Mouse (Mus musculus) cortical plate, adult 2 months (tissue): ENCODE data around the gene B830017H08Rik.

Source experiments
- CTCF ChIP-seq: fragments of 200-500 bp; IDR thresholded peaks from 2 replicates; pipeline ENCODE4 v1.5.1; 2011; ENCODE audit warnings: mild to moderate bottlenecking, control low read depth, low read length; ENCODE audit not compliant: insufficient read depth; ENCODE audit errors: extremely low read depth
- POLR2A ChIP-seq: fragments of 200-500 bp; IDR thresholded peaks from 2 replicates; pipeline ENCODE4 v1.6.1; 2011; ENCODE audit warnings: mild to moderate bottlenecking, low read length, control low read depth; ENCODE audit not compliant: insufficient read depth; ENCODE audit errors: extremely low read depth

- TF ChIP-seq POLR2A (no peak), CTCF (no peak)
Measured at GRCm38 (mm10) chr16:17794047-17794446, 38.9 kb upstream of the B830017H08Rik start.
